Mouse (Mus musculus) left cerebral cortex, adult 9 months (tissue): ENCODE data around the gene Hoxa5.

ENCODE experiments used
- DNase-seq, 2 experiments: peaks; one replicate each; pipeline ENCODE4 v3.0.0; 2022; ENCODE audit warnings: low spot score in 2 of 2

The Hoxa5 gene

DNA sequence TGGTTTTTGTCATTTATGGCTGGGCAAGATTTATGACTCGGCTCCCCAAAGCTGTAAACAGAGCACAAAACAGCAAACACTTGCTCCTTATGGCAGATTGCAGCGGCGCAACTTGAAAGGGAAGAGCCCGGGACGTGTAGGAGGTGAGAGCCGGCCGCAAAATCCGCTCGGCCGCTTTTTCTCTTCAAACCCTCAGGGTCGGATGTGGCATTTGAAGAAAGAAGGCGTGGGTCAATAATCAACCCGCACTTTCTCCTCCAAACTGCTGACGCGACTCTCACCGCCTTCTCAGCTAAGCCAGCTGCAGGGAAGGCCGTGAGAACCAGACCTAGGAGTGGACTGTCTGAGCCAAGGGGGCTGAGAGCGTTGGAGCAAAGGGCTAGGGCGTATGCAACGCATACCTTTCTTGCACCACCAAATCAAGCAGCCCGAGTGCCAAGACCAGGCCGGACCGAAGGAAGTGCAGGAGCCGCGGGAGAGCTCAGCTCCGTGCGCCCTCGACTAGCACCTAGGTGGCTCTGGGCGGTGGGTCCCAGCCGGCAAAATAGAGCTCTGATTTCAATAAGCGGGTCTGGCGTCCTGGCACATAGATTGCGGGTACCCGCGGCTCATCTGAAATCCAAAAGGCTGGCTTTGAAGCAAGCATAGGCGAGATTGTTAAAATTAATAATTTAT, 27.2 kb downstream of the Hoxa5 start, which contains the start of gene 5730596B20Rik:
Gene 5730596B20Rik, plus strand, starts transcription at position 438 of the 675 bp plus-strand sequence.
- DNase-seq, result no peak

DNA sequence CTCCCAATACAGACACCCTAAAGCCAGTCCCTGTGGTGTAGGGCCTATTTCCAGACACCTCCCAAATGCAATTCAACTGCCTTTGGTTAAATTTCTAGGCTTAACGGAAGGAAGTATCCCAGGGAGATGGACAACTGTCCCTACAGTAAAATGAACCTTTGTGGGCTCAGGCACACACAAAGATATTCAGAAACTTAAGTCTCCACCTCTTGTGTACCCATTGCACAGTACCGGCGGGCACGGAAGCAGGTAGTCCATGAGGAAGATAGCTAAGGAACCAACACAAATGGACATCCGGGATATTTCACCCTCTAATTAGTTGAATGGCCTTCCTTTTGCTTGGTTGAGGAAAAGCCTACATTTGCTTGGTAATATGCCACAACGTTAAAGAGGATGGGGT, 28.0 kb downstream of the Hoxa5 start:
- no peak for DNase-seq

DNA sequence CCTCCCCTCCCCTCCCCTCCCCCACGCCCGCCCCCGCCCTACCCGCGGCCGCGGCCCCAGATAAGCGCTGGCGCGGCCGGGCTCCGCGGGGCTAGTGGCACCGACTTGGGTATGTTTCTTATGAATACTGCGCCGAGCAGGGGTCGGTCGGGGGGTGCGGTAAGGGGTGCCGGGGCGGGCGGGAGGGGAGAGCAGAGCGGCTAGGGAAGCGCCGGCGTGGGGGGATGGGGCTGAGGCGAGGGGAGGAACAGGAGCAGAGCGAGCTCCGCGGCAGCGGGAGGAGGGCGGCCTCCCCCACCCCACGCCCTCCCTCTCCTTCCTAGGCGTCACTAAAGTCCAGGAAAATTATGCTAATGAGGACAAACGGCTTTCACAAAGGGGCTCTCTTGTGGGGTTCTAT, 28.5 kb downstream of the Hoxa5 start:
- DNase-seq, result no peak

DNA sequence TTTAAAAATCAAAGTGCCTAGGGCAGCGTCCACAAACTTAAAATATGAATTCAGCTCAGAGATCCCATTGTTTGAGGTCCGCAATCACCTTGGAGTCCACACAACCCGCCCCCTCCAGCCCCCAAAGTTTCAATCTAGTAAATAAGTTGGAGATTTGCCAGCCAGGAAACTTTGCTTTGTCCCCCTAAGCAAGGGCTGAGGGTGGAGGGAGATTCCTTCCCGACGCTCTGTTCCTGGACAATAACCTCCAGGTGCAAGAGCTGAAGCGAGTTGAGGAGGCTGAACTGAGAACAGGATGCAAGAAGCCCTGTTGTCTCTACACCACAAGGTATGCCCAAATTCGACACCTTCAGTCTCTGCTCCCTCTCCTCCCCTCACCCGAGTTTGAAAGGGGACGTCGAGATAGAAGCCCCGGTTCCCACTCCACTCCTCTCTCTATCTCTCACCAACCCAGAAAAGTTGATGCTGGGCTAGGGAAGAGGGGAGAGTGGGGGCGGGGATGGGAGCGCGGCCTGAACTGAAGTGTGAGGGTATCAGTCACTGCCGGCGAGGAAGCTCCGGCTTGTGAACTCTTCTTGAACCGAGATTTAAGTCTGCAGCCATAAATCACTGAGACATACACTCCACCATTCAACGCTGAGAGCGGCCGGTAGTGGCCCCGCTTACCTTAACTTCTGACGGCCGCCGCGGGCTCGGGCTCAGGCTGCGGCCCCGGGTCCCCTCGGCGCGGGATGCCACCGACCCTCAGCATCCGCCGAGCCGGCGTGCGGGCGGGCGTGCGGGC, 29.2 kb downstream of the Hoxa5 start:
- no peak for DNase-seq

DNA sequence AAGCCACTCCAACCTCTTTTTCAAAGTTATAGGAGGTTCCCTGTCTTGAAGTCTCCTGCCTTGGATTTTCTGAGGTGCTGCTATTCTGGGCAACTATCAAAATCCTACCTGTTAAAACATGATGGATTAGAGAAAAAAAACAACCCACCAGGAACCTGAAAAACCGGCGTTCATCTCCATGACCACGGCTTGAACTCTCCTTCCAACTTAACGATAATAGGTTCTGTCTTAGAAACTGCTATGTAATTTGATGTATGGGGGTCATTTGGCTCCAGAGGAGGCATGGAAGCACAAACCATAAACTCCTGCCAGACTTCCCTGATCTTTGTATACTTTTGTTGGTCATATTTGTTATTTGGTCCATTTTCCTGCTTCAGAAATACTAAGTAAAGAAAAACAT, 30.7 kb downstream of the Hoxa5 start:
- DNase-seq, result no peak

DNA sequence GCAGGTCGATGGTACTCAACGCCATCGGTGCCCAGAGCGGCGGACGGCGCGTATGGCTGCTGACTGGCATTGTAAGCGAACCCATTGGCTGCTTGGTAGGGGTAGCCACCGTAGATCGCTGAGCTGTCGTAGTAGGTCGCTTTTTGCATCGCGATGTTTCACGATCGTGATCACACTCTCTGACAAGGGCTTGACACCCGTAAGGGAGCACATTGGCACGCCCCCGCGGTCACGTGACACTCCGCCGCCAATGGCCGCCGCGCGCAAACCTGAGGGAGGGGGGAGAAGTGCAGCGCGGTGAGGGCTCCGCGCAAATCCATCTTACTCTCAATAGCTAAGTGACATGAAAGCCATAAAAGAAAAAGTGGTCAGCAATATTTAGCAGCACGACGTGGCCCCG, 31.9 kb downstream of the Hoxa5 start:
- DNase-seq, result no peak

DNA sequence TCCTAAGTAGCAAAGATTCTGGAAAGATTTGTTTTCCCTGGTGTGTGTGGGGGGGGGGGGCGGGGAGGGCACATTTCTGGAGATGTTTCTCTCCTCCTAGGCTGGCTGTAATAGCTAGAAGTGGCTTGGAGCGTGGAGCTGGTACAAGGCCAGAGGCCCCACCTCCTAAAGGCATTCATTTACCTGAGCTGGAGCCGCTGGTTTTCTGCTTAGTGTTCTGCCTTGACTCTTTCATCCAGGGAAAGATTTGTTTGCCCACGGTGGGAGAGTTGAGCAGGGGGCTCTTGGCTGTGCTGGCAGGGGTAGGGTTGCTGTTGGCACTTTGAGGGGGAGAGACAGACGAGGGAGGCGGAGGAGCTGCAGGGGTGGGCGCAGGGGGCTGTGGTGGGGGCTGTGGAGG, 32.4 kb downstream of the Hoxa5 start:
- no peak for DNase-seq

DNA sequence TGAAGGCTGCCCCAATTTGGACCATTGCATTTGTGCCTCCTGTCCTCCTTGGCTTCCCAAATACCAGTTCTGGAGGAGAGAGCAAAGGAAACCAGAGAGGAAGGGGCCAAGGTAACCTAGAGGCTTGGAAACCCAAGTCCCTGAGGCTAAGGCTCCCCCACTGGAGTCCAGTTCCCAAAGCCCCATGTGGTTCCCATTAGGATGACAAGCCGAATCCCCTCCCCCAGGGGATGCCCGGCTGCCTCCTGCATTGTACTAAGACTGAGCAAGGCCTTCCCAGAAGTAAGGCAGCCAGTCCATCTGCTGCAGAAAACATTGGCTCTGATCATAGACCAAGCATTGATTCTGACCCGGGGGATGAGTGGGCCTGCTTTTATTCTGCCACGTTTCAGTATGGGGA, 33.1 kb downstream of the Hoxa5 start:
- no peak for DNase-seq

DNA sequence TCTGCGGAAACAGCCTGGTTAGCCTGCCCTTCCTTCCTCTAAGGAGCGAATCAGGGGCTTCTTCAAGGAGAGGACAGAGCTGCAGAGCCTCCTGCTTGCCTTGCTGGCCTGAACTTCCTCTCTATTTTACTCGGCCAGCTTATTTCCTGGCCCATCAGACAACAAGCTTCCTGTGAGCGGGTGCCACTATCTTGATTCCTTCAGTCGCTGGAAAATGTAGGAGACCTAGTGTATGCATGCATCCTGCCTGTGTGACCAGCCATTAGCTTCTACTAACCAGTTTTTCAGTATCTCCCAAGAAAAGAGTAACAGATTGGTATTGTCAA, 33.5 kb downstream of the Hoxa5 start:
- DNase-seq, result no peak

DNA sequence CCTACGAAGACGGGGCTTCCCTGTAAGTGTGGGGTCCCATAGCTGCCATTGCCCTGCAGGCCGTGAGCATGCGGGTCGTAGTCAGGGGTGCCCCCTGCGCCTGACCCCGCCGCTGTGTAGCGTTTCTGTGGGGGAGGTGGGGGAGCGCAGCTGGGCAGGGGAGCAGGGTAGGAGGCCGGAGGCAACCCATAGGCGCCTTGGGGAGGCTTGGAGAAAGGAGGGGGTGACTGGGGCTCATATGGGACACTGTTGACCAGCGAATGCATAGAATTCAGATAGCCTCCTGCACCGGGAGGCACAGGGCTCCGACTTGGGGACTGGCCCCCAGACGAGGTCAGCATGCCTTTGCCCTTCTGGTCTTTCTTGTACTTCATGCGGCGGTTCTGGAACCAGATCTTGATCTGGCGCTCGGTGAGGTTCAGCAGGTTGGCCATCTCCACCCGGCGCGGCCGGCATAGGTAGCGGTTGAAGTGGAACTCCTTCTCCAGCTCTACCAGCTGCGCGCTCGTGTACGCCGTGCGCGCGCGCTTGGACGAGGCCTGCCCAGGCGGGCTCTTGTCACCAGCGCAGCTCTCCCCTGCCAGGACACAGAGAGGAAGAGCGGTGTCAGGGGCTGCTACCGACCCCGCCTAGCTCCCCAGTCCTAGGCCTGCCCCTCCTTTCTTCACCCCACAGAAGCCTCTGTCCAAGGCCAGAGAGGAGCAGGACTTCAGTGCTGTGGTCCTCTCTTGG, 34.1 kb downstream of the Hoxa5 start:
- DNase-seq, result no peak

DNA sequence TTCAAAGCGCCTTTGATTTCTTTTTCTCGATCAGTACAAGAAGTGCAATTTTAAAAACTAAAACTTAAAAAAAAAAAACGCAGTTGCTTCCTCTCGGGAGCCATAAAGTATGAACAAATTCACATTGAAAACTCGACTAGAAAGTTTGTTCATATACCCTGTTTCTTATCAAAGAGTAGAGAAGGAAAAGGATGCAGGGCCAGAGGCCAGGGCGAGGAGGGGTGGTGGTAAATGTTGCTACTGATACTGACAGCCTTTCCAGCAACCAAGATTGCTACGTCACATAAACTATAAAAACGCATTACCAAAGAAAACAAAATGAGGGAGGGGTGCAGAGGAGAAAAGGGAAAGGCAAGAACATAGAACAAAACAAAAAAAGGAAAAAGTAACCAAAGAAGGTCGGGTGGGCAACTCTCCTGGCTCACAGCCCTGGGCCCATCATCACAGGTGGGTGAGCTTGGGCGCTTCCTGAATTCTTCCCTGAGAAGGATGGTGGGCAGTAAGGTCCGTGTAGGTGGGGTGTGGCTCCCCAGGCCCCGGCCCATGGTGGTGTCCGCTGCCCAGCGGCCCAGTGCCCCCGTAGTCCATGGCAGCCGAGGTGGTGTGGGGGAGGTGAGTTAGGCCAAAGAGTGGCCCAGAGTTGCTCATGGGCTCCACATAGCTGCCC, 34.8 kb downstream of the Hoxa5 start:
- DNase-seq, result no peak

DNA sequence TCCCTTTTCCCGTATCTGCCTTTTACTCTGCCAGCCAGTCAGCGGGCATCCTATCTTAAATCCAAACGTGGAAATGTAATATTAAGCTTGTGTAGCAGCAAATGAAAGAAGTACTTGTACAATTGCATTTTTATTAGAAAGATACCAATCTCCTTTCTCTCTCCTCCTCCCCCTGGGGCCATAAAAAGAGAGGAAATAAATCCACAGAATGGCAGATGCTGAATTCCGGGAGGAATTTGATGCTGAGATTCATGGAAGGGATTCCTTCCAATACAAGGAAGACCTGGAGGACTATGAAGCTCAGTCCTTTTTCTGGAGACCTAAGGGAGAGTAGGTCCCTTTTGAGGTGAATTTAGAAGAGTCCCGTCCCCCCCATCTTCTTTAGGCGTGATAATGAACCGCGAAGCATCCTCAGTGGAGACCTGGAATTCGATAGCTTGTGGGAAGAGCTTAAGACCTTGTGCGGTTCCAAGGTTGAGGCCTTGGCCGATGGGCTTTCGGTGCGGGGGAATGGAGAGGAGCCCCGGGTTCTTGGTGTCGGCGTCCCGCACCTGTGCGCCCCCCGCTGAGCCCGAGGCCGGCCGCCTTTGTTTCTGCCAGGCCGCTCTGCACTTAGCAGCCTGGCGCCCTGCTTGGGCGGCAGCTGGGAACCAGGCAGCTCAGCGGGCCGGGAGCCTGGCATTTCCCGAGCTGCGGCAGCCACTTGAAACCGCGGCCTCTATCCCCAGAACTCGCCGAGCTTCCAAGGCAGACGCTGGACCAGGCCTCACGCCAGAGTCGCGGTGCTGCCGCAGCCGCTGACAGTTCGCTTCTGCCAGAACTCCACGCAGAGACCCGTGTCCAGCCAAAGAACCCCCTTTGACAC, 36.0 kb downstream of the Hoxa5 start:
- DNase-seq, result no peak

DNA sequence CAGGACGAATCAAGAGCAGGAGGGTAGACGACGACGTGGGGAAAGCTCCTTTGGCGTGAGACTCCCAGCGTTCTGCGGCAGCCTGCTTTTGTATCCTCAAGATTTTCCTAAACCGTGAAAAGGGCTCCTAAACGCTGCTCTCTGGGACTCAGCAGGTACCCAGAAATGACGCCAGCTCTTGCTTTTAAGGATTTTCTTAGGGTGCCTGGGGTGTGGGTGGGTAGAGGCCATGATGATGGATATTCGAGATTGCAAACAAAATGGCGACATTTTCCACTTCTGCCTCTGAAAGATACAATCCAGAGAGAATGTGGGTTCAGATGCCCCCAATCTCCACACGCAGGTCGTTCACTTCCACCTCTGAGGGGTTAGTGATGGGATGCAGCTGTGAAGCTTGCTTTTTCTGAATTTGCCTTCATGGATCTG, 36.6 kb downstream of the Hoxa5 start:
- no peak for DNase-seq

DNA sequence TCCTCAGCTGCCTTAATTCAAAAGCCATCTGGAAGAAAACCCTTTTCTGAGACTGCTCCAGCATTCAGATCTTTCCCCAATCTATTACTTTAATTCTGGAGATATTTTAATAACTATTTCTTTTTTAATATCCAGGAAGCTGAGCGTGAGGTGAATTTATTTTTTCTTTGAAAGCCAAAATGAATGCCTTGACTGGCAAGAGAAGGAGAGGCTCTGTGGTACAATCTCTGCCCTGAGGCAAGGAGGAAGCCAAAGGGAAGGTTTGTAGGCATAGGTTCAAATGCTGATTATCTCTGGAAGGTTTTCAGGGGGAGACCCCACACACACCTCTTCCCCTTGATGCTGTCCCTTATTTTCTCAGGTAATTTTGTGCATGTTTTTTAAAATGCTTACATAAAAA, 37.2 kb downstream of the Hoxa5 start:
- DNase-seq, result no peak

DNA sequence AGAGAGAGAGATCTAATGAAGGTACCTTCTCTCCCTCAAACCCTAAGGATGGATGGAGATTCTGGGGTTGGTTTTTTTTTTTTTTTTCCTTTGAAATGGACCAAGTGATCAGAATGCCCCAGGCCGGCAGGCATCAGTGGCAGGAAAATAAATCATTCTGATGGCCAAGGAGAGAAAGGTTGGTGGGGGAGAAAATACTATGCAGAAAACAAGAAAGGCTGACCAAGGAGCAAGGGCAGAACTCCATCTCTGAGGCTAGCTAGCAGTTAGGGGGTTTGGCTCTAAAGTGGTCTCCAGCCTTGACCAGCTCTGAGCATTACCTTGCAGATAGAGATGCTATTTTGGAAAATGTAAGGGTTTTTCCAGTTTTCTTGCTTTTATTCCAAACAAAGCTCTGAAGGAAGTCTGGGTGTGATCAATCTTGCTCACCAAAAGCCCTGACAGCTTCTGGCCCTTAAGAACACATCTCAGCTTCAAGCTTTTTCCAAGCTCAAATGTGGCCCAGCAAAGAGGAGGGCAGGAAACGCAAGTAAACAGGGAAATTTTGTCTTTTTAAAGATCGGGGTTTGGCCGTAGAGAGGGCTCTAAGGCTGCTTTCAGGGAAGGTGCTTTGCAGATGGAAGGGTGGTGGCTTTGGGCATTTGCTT, 37.8 kb downstream of the Hoxa5 start:
- DNase-seq, result no peak

DNA sequence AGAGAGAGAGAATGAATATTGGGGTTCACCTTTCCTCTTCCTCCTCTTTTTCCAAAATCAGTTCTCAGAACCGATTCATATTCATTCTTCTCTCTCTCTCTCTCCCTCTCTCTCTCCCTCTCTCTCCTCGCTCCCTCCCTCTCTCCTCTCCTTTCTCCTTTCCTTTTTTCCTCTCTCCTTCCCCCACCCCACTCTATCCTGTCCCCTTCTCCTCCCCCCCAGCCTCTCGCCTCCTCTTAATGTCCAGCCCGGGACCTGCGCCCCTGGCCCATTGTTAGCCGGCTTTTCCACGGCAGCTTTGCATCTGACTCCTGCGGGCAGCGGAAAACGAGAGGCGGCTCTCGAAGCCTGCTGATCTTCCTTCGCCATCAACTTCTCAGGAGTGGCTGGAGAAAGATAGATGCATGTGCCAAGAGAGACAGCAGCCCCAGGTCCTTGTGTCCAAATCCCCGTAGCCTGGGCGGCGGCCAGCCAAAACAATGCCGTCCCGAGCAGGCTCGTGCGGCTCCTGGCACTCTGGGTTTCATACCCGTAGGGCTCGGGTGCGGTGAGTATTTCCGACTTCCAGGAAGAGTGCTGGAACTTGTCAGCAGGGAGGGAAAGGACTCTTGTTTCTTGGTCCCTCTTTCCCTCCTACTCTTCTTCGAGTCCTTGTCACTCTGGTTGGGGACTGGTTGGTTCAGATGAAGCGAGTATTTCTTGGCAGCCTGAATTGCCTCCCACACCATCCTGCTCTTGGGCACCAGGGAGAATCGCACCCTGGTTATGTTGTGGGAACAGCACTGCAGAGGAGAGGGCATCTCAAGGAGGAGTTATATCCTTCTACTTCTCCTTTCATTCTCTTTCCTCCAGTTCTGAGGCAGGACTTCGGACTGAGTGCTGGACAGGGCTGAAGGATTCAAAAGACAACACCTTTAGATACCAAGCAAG, 38.7 kb downstream of the Hoxa5 start:
- DNase-seq, result no peak

DNA sequence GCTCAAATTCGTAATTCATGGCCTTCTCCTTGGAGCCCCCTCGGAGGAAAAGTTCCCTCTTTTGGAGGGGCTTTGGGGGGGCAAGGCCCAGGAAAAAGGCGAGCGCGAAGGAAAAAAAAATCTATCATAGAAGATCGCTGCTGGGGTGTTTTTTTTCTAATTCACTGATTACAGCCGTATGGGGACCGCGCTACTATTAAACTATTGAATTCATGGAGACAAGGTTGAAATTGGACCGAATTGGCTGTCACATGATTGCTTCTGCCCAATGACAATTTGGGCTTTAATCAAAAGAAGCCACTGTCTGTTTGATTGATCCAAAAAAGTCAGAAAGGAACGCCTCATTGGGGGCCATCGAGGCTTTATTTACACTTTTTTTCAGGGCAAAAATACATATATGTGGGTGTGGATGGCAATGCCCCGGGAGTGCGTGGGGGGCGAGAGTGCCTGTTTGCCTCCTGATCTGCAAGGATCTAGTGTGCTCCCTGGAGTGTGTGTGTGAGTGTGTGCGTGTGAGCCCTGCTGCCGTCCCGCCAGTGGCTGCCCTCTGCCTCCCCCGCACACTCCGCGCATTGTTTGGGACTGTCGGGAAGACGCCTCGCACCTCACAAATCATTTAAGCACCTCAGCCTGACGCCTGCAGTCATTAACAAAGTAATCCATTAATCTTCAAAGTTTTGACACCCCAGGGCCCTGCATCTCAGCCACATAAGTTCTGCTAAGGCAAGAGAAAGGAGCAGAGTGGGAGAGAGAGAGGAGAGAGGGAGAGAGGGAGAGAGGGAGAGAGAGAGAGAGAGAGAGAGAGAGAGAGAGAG, 39.6 kb downstream of the Hoxa5 start, which contains the start of gene Hoxa2:
Gene Hoxa2, minus strand, starts transcription at position 206 of the 815 bp plus-strand sequence.
- no peak for DNase-seq

DNA sequence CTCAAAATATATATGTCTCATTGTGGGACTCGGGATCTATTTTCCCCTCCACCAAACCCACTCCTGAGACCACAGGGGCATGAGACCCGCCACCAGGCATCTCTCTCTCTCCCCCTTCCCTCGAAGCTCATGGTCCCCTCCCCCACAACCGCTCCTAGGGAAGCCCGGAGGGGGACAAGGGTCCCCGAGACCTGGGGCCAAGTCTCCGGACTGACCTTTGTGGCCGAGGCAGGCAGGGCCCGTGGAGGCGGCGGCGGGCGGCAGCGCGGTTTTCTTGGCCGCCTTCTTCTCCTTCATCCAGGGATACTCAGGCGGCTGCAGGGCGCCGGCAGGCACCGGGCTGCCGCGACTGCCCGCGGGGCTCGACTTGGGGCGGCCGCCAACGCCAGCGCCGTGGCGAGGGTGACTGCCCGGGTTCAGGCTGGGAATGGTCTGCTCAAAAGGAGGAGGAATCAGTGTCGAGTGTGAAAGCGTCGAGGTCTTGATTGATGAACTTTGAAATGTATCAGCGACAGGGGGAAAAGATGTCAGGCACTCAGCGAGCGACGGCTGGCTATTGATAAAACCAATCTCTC, 40.2 kb downstream of the Hoxa5 start:
- no peak for DNase-seq
